Mouse (Mus musculus) G1E-ER4 (cell line): ENCODE results near the gene Ptcd1. TPM values are rescaled to one million over a fixed set of nuclear protein-coding genes. Genes with fewer than 3 reads are reported as not detected.

Source experiments
- GATA1 ChIP-seq: IDR thresholded peaks from one replicate; pipeline ENCODE4 v1.8.0; 2012; ENCODE audit warnings: low read length, inconsistent platforms
- polyA plus RNA-seq: library from polyadenylated mRNA; stranded (reverse); fragments of >175 nt; gene quantifications from 2 replicates; pipeline ENCODE4 v1.2.3, GENCODE M21; 2012

The Ptcd1 gene
- polyA plus RNA-seq, 1 experiment: 19.6 TPM

DNA sequence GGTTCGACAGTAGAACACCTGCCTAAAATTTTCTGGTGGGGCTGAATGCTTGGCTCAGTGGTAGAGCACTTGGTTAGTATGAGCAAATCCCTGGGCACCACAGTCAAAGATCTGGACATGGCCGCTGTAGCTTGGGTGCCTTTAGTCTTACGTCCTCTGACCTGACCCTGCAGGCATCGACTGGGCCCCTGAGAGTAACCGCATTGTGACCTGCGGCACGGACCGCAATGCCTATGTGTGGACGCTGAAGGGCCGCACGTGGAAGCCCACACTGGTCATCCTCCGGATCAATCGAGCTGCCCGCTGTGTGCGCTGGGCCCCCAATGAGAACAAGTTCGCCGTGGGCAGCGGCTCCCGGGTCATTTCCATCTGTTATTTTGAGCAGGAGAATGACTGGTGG, 43.5 kb downstream of the Ptcd1 start:
- TF ChIP-seq GATA1: no peak

DNA sequence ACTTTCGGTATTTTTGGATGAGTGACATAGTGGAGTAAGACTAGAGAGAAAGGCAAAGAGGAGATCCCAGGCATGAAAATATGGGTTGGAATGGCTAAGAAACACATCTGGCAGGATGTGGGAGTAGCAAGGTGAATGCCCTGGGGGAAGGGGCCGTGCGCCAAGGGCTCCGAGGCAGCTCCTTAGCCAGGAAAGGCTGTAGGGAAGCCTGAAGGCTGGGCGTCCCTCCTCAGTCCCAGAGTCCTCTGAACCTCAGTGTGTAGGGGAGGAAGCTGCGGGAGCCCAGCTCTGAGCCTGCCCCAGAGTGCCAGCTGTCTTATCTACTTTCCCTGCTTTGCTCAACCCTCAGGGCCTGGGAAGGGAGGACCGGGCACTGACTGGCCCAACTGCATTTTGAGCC, 46.0 kb downstream of the Ptcd1 start:
- no peak for TF ChIP-seq GATA1

DNA sequence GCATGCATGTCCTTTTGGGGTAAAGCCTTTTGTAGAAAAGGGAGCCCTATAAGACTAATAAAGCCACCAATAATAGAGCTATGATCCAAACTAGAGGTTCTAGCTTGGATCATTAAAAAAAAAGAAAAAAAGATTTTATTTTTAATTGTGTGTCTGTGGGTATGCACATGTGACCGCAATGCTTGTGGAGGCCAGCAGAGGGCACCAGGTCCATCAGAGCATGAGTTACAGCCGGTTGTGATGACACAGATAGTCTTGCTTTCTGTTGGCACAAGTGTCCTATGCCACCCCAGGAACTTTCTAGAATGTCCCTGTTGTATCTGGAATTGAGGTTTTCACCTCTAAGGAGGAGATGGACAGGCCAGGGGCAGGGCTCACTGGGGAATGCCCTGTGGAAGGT, 47.5 kb downstream of the Ptcd1 start:
- TF ChIP-seq GATA1: no peak

DNA sequence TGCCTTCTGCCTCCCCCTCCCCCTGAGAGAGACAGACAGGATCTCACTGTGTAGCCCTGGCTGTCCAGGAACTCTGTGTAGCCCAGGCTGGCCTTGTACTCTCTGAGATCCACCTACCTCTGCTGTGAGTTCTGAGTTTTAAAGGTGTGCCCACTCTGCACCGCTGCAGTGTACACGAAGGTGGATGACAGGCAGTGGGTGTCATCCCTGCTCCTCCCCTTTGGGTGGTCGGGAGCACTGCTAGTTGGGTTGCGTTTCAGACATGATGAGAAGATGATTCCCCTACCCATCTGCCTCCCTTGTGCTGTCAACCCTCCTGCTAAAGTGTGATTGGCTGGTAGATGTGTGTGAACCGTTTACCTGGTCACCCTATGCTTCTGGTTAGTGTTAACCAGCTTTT, 48.4 kb downstream of the Ptcd1 start:
- no peak for TF ChIP-seq GATA1

DNA sequence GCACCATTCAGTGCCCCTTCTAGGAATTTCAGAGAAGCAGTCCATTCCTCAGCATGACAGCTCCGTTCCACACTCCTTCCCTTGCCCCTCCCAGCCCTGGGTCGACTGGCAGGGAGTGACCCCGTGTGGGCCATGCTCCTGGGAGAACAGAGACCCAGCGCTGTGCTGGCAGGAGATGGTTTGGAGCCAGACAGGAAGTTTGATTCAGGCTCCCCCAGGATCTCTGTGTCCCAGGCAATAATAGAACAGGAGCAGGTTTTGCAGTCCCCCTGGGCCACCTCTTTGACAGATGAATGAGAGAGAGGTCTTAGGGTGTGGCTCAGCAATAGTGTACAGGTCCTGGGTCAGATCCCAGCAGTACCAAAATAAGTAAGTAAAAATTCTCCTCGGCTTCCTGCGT, 48.9 kb downstream of the Ptcd1 start:
- TF ChIP-seq GATA1: no peak

DNA sequence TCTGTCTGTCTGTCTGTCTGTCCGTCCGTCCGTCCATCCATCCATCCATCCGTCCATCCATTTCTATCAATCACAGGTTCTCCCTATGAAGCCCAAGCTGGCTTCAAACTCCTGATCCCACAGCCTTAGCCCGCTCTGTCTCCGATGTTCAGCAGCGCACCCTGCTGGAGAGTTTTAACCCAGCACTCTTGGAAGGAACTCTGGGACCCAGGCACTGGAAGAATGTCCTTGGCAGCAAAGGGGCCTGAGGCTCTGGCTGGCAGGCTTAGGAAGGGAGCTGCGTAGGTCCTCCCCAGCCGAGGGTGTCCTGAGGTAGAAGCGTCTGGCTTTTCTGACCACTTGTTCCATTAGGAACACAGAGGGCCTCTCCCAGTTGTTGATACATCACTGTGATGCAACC, 50.0 kb downstream of the Ptcd1 start:
- TF ChIP-seq GATA1: no peak

GRCm38 (mm10) chr5:145116316-145116715, 50.6 kb downstream of the Ptcd1 start:
- no peak for TF ChIP-seq GATA1

DNA sequence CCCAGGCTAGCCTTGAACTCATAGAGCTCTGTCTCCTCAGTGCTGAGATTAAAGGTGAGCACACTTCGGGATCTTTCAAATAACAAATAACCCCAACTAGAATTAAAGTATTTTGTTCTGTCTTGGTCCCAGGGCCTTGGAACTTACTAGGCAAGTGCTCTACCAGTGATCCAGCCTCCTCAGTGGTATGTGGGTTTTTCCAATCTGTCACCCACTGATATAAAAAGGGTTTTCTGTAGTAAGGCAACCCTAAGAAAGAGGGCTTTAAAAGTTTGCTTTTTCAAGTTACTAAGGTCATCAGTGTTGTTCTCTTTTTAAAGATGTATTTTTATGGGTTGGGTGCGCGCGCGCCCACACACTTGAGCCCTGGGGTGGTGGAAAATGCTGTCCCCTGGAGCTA, 51.2 kb downstream of the Ptcd1 start:
- no peak for TF ChIP-seq GATA1

DNA sequence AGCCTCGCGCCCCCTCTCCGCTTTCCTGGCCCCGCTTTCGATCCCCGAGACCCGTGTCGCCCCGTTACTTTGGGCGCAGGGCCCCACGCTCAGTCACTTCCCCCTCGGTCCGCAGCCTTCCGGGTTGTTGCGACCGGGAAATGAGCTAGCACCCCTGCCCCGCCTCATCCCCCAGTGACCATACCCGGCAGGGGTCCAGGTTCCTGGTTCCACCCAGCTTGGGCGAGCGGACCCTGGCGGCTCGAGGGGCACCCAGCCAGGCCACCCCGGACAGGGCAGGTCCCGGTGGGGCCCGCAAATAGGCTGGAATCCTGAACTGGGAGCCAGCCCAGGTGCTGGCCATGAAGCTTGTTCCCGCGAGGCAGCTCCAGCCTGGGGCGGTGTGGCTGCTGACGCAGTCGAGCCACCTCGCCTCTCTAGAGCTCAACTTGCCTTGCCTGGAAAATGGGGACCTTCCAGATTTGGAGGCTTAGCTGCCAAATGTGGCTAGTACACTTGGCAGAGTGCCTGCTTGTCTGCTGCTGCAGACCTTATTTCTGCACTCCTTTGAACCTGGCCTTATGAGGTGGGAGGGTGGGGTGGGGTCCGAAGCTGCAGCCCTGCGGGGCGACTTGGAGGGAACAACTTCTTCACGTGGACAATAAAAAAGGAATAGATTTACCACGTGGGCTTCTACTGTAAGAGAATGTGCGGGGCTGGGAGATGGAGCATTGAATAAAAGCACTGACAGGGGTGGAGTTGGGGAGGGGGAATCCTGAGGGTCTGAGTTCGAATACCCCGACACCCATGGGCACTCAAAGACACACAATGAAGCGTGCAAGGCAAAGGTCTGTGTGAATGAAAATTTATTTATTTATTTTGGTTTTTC, 52.1 kb downstream of the Ptcd1 start:
- TF ChIP-seq GATA1: no peak

GRCm38 (mm10) chr5:145114071-145114605, 52.8 kb downstream of the Ptcd1 start, which contains the start of gene Arpc1b:
TSS of gene Arpc1b (plus strand) at chr5:145114215.
- no peak for TF ChIP-seq GATA1

DNA sequence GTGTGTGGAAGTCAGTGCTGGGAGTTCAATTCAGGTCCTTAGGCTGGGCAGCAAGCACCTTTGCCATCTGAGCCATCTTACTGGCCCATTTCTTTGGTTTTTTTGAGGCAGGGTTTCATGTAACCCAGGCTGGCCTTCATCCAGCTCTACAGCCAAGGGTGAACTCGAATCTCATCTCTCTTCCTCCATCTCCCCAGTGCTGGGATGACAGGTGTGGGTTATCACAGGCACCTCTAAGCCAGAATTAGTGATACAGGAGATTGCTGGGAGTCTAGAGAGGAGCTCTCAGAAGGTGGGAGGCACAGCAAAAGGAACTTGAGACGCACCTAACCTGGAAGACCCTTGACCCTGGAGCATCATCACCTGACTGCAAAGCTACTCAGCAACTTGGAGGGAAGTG, 53.5 kb downstream of the Ptcd1 start:
- TF ChIP-seq GATA1: no peak

GRCm38 (mm10) chr5:145112566-145112965, 54.3 kb downstream of the Ptcd1 start:
- TF ChIP-seq GATA1: no peak

- TF ChIP-seq GATA1: no peak
Observed at GRCm38 (mm10) chr5:145110401-145110800, 56.5 kb downstream of the Ptcd1 start.

DNA sequence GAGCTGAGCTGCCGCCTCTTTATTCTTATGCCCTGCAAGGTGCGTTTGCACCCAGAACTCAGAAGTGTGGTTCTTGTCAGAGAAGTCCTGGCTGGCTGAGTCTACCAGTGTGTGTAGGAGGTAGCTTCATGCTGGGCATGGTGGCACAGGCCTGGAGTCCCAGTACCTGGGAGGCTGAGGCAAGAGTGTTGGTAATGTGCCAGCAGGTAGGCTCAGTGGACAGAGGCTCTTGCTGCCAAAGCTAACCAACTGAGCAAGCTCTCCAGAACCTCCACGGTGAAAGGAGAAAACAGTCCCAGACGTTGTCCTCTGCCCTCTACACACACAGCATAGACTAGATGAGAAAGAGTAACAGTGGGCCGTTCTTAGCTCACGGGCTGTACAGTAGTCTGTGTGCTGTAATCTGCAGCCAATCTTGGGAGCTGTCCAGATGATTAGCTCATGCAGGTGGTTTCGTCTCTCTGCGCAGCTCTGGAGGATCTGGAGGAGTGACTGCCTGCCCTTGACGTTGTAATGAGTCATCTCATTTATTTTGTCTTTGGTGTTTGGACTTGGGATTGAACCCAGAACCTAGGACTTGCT, 61.1 kb downstream of the Ptcd1 start:
- TF ChIP-seq GATA1: no peak

- no peak for TF ChIP-seq GATA1
Observed at GRCm38 (mm10) chr5:145104328-145104727, 62.6 kb downstream of the Ptcd1 start.

DNA sequence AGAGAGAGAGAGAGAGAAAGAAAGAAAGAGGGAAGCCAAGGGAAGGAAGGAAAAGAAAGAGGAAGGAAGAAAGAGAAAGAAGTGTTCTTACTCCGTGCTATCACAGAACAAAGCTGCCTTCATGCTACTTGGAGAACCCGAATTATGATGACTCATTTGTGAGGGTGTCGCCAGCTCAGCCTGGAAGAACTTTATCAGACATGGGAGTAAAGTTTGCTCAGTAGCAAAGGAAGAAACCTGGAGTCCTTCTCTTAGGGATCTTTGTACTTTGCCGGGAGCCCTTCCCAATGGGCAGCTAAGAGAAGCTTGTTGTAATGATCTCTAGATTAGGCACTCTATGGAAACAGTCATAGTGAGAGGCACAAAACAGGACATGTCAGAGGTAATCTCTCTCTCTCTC, 64.2 kb downstream of the Ptcd1 start:
- TF ChIP-seq GATA1: no peak

- TF ChIP-seq GATA1: no peak
Observed at GRCm38 (mm10) chr5:145100960-145101359, 65.9 kb downstream of the Ptcd1 start.

- peak; percentile 62 for TF ChIP-seq GATA1
Observed at GRCm38 (mm10) chr5:145098340-145098821, 68.5 kb downstream of the Ptcd1 start.

Other genes with a start within 250 kb of the Ptcd1 start
- gene Smurf1, start 201.3 kb downstream of the Ptcd1 start, polyA plus RNA-seq: 1.3 and 1.4 TPM in 2 replicates
- gene Gm4871, start 134.4 kb downstream of the Ptcd1 start, polyA plus RNA-seq: not detected in 2 replicates
- not detected in 2 replicates for gene 1700018F24Rik, start 124.1 kb downstream of the Ptcd1 start, polyA plus RNA-seq
- gene Arpc1a, start 83.3 kb downstream of the Ptcd1 start, polyA plus RNA-seq: 58.2 and 74.9 TPM in 2 replicates
- gene Kpna7, start 83.1 kb downstream of the Ptcd1 start, polyA plus RNA-seq: not detected in 2 replicates
- 1,143 and 1,353 TPM in 2 replicates for gene Arpc1b, start 52.9 kb downstream of the Ptcd1 start, polyA plus RNA-seq
- 191 and 266 TPM in 2 replicates for gene Pdap1, start 26.9 kb downstream of the Ptcd1 start, polyA plus RNA-seq
- 3.4 and 3.6 TPM in 2 replicates for gene Bud31, start 26.7 kb downstream of the Ptcd1 start, polyA plus RNA-seq
- 89.0 and 101 TPM in 2 replicates for gene Cpsf4, start 105 bp upstream of the Ptcd1 start, polyA plus RNA-seq
- 20.2 and 83.7 TPM in 2 replicates for gene Atp5j2, start 25.0 kb upstream of the Ptcd1 start, polyA plus RNA-seq
- gene Zkscan14, start 34.8 kb upstream of the Ptcd1 start, polyA plus RNA-seq: 2.3 TPM in 2 replicates
- gene Zkscan5, start 37.5 kb upstream of the Ptcd1 start, polyA plus RNA-seq: 1.5 and 3.1 TPM in 2 replicates
- gene Zfp655, start 64.6 kb upstream of the Ptcd1 start, polyA plus RNA-seq: 23.3 and 25.7 TPM in 2 replicates
- 32.8 and 38.1 TPM in 2 replicates for gene Zscan25, start 113.4 kb upstream of the Ptcd1 start, polyA plus RNA-seq
- gene Cyp3a57, start 178.2 kb upstream of the Ptcd1 start, polyA plus RNA-seq: not detected in 2 replicates